In genomic region chr2:20735444-20735843, GRCm38 (mm10) we compare ENCODE assay signal across 13 mouse cellular contexts.
A peak's percentile ranks its signal among the peaks of the same experiment; 100 is the strongest.
DNase-seq lines count a peak whose midpoint lies in the region; ATAC-seq and TF ChIP-seq lines count a peak whose summit lies in the region.
"Had no signal": no experiment of that assay in that cellular context is flagged by ENCODE, and none has a peak within 500 bp of the region (broad histone marks: within the 10 kb centered on the region; RNA-seq: fewer than 3 reads in every experiment).

No protein-coding gene starts in this region.

- peaks cover 7% of the 10 kb centered on the region for H3K4me1 ChIP-seq in liver, postnatal 0 days (ENCODE audit: insufficient read depth)
- peaks cover 3% of the 10 kb centered on the region; the same call in 1 of the 2 replicates for H3K4me1 ChIP-seq in liver, embryonic 11.5 days (replicated peaks; ENCODE audit: control insufficient read depth, insufficient read depth, low read length)

- WGBS in liver, postnatal 0 days (ENCODE audit: insufficient replicate concordance), result 61% methylated on average over 3 of the region's 3 CpGs
- WGBS in liver, embryonic 11.5 days, result 68% methylated on average over 3 of the region's 3 CpGs

- no peaks in the 10 kb centered on the region for H3K36me3 ChIP-seq in liver, postnatal 0 days (replicated peaks; ENCODE audit: insufficient read depth, low read length)
- no peaks in the 10 kb centered on the region for H3K36me3 ChIP-seq in liver, embryonic 11.5 days (ENCODE audit: control insufficient read depth, insufficient read depth, low read length)
- no peaks in the 10 kb centered on the region for H3K36me3 ChIP-seq in myocyte (ENCODE audit: control insufficient read depth, insufficient read depth)
- H3K36me3 ChIP-seq: liver, embryonic 13.5 days had no signal

- no peak overlapping the region for H3K4me3 ChIP-seq in liver, postnatal 0 days (ENCODE audit: low read depth, low read length)
- H3K4me3 ChIP-seq in liver, embryonic 11.5 days (ENCODE audit: low read depth, low read length), result no peak overlapping the region
- peak overlapping the region; percentile 28 for H3K4me3 ChIP-seq in myocyte
- H3K4me3 ChIP-seq: liver, embryonic 13.5 days had no signal

- TF ChIP-seq EP300 in liver, postnatal 0 days (IDR thresholded peaks at IDR 0.05; ENCODE audit: low read depth), result no peak

- DNase-seq in embryo, embryonic 10.5 days (ENCODE audit: low spot score), result peak; percentile 17
- DNase-seq in embryo, embryonic 9.5 days (ENCODE audit: extremely low spot score), result no peak
- no peak for DNase-seq in liver, postnatal 0 days
- no peak for DNase-seq in liver, embryonic 11.5 days (ENCODE audit: low spot score)
- DNase-seq in Muller cell, postnatal 12 days (ENCODE audit: inconsistent ontology term), result peak; percentile 44
- no peak for DNase-seq in left cerebral cortex, postnatal 14 days (ENCODE audit: low spot score in 2 of 2)
- no peak for DNase-seq in thymus, postnatal 36 days
- DNase-seq: cerebellum, adult 9-10 months; heart, postnatal 4 days; kidney, adult 9 months; liver, embryonic 13.5 days had no signal

- TF ChIP-seq POLR2A in myocyte (IDR thresholded peaks at IDR 0.05; ENCODE audit: insufficient read length, low read depth), result no peak

- peak; percentile 23; the same call in 1 of the 2 replicates for ATAC-seq in liver, postnatal 0 days
- ATAC-seq in liver, embryonic 11.5 days (replicated peaks; ENCODE audit: low FRiP score), result no peak

- intact Hi-C loops in left cerebral cortex, postnatal 14 days (cut with DNase I), result no loop called here

- peak overlapping the region; percentile 65 for H3K4me2 ChIP-seq in liver, postnatal 0 days (ENCODE audit: low read depth, low read length)
- no peak overlapping the region for H3K4me2 ChIP-seq in liver, embryonic 11.5 days
- peak overlapping the region; percentile 42 for H3K4me2 ChIP-seq in myocyte (ENCODE audit: low read depth)
- H3K4me2 ChIP-seq: liver, embryonic 13.5 days had no signal

- peaks cover 12% of the 10 kb centered on the region for H3K79me2 ChIP-seq in myocyte (ENCODE audit: control insufficient read depth, insufficient read depth)

- no peak overlapping the region for H3ac ChIP-seq in myocyte (ENCODE audit: control insufficient read depth, insufficient read length)

- no peaks in the 10 kb centered on the region for H3K27me3 ChIP-seq in liver, postnatal 0 days (ENCODE audit: insufficient read depth, low read length)
- no peaks in the 10 kb centered on the region for H3K27me3 ChIP-seq in liver, embryonic 11.5 days (replicated peaks; ENCODE audit: control insufficient read depth, insufficient read depth, low read length)
- no peaks in the 10 kb centered on the region for H3K27me3 ChIP-seq in myocyte (ENCODE audit: control insufficient read depth, insufficient read depth, insufficient read length)
- H3K27me3 ChIP-seq: liver, embryonic 13.5 days had no signal

- peak overlapping the region; percentile 56 for H3K27ac ChIP-seq in liver, postnatal 0 days (ENCODE audit: low read depth)
- H3K27ac ChIP-seq in liver, embryonic 11.5 days (ENCODE audit: low read depth, low read length), result no peak overlapping the region
- H3K27ac ChIP-seq: liver, embryonic 13.5 days; macrophage had no signal

- H3K9me3 ChIP-seq in liver, postnatal 0 days (ENCODE audit: low read length), result no peaks in the 10 kb centered on the region
- H3K9me3 ChIP-seq in liver, embryonic 11.5 days (ENCODE audit: control insufficient read depth, low read length), result no peaks in the 10 kb centered on the region
- H3K9me3 ChIP-seq: liver, embryonic 13.5 days had no signal

- TF ChIP-seq CTCF in liver, postnatal 0 days (IDR thresholded peaks at IDR 0.05; ENCODE audit: low read depth), result no peak

- H3K9ac ChIP-seq in liver, postnatal 0 days (replicated peaks), result no peak overlapping the region
- H3K9ac ChIP-seq in liver, embryonic 11.5 days (ENCODE audit: low read depth, low read length), result no peak overlapping the region
- H3K9ac ChIP-seq: liver, embryonic 13.5 days had no signal

TF ChIP-seq in myocyte, 11 proteins besides CTCF, POLR2A, EP300 and RAD21:
- TF ChIP-seq USF1 (IDR thresholded peaks at IDR 0.05; ENCODE audit: low read depth) (no peak), MAX (IDR thresholded peaks at IDR 0.05; ENCODE audit: low read depth) (no peak), SRF (IDR thresholded peaks at IDR 0.05; ENCODE audit: control insufficient read depth, insufficient read length, low read depth) (no peak), POLR2AphosphoS2 (IDR thresholded peaks at IDR 0.05; ENCODE audit: insufficient read length, low read depth) (no peak), E2F4 (IDR thresholded peaks at IDR 0.05; ENCODE audit: insufficient read depth) (no peak), CEBPB (IDR thresholded peaks at IDR 0.05; ENCODE audit: insufficient read depth, poor library complexity, severe bottlenecking) (no peak), TCF12 (IDR thresholded peaks at IDR 0.05; ENCODE audit: insufficient read depth, poor library complexity, severe bottlenecking) (no peak), MYOD1 (IDR thresholded peaks at IDR 0.05; ENCODE audit: control insufficient read depth in 1 of 3, insufficient read length in 2 of 3, low read depth in 2 of 3) (no peak), MYOG (IDR thresholded peaks at IDR 0.05; ENCODE audit: control insufficient read depth in 1 of 3, insufficient read depth in 1 of 3, insufficient read length in 2 of 3, low read depth in 2 of 3) (no peak), TCF3 (IDR thresholded peaks at IDR 0.05; ENCODE audit: insufficient read length, low read depth) (no peak), REST (IDR thresholded peaks at IDR 0.05; ENCODE audit: insufficient read depth, insufficient read length) (no peak)
TF ChIP-seq in myocyte: peak in this region for 0.

Comparison
In these comparisons a context has a peak if more than half of its experiments do, and no peak if none do; other contexts are left out.
1. DNase-seq: peak in embryo, embryonic 10.5 days (single experiment) and Muller cell, postnatal 12 days (single experiment); none in embryo, embryonic 9.5 days (single experiment), liver, postnatal 0 days (single experiment), liver, embryonic 11.5 days (single experiment), left cerebral cortex, postnatal 14 days (0 of 2) and thymus, postnatal 36 days (0 of 2).